20 mouse cellular contexts compared by ENCODE assay signal in genomic region chr2:143018084-143018483, GRCm38 (mm10). TPM values are rescaled to one million over a fixed set of nuclear protein-coding genes. Genes with fewer than 3 reads are reported as not detected.
DNase-seq lines count a peak whose midpoint lies in the region; ATAC-seq and TF ChIP-seq lines count a peak whose summit lies in the region.
"Had no signal": no experiment of that assay in that cellular context is flagged by ENCODE, and none has a peak within 500 bp of the region (broad histone marks: within the 10 kb centered on the region; RNA-seq: fewer than 3 reads in every experiment).

No protein-coding gene starts in this region.

- H3K9ac ChIP-seq in kidney, embryonic 16.5 days (replicated peaks; ENCODE audit: low read length): no peak overlapping the region
- no peak overlapping the region for H3K9ac ChIP-seq in limb, embryonic 11.5 days (ENCODE audit: low read length)
- H3K9ac ChIP-seq in neural tube, embryonic 13.5 days: no peak overlapping the region
- H3K9ac ChIP-seq: embryonic facial prominence, embryonic 15.5 days; heart, embryonic 12.5 days had no signal

- H3K4me3 ChIP-seq in kidney, embryonic 16.5 days (ENCODE audit: low read length): no peak overlapping the region
- no peak overlapping the region for H3K4me3 ChIP-seq in kidney, adult 2 months (ENCODE audit: insufficient read depth, low read depth, low read length)
- no peak overlapping the region for H3K4me3 ChIP-seq in limb, embryonic 11.5 days (ENCODE audit: low read depth, low read length)
- no peak overlapping the region for H3K4me3 ChIP-seq in neural tube, embryonic 13.5 days
- H3K4me3 ChIP-seq: embryonic facial prominence, embryonic 15.5 days; erythroblast, embryonic 14.5 days; forebrain, embryonic 10.5 days; heart, embryonic 12.5 days; hindbrain, embryonic 10.5 days had no signal

- no peak for DNase-seq in frontal cortex, postnatal 25 days (ENCODE audit: low spot score in 2 of 2)
- DNase-seq in kidney, adult 2 months: no peak
- no peak for DNase-seq in limb, embryonic 11.5 days (ENCODE audit: low spot score)
- DNase-seq in layer of hippocampus, adult 18-20 months (ENCODE audit: low spot score in 2 of 2): no peak
- no peak for DNase-seq in left cerebral cortex, adult 18-20 months (ENCODE audit: low spot score in 2 of 2)
- DNase-seq: adrenal gland, postnatal 10 days; cerebellum, adult 11 months; cerebellum, adult 8-10 months; cerebellum, postnatal 14 days; gastrocnemius, postnatal 14 days had no signal

- H3K9me3 ChIP-seq in kidney, embryonic 16.5 days (ENCODE audit: low read length): no peaks in the 10 kb centered on the region
- no peaks in the 10 kb centered on the region for H3K9me3 ChIP-seq in limb, embryonic 11.5 days (ENCODE audit: control insufficient read depth, low read length)
- H3K9me3 ChIP-seq in neural tube, embryonic 13.5 days: no peaks in the 10 kb centered on the region
- H3K9me3 ChIP-seq: embryonic facial prominence, embryonic 15.5 days; forebrain, embryonic 10.5 days; hindbrain, embryonic 10.5 days had no signal

- 0 out of 2 replicates have a peak overlapping the region, but pooled peaks have one; percentile 27 for H3K4me2 ChIP-seq in kidney, embryonic 16.5 days (replicated peaks; ENCODE audit: low read depth, low read length)
- no peak overlapping the region for H3K4me2 ChIP-seq in limb, embryonic 11.5 days (ENCODE audit: low read depth, severe bottlenecking)
- H3K4me2 ChIP-seq in neural tube, embryonic 13.5 days: no peak overlapping the region; the same call in 1 of the 2 replicates
- H3K4me2 ChIP-seq: embryonic facial prominence, embryonic 15.5 days; heart, embryonic 12.5 days had no signal

- no peak for TF ChIP-seq POLR2A in kidney, adult 2 months (IDR thresholded peaks at IDR 0.05; ENCODE audit: low read depth, low read length)

- 0 out of 2 replicates have a peak, but pooled peaks have one; percentile 2 for ATAC-seq in frontal cortex, adult (ENCODE audit: low TSS enrichment)
- ATAC-seq in kidney, embryonic 16.5 days (ENCODE audit: low FRiP score, low TSS enrichment): peak; percentile 31; the same call in 1 of the 2 replicates
- peak; percentile 68 for ATAC-seq in limb, embryonic 11.5 days (ENCODE audit: insufficient number of reproducible peaks, low FRiP score, low TSS enrichment, low read depth)
- peak; percentile 40 for ATAC-seq in neural tube, embryonic 13.5 days (ENCODE audit: low read depth)
- ATAC-seq: forebrain, embryonic 14.5 days; hindbrain, embryonic 16.5 days had no signal

- H3K27me3 ChIP-seq in kidney, embryonic 16.5 days (ENCODE audit: insufficient read depth, low read length): no peaks in the 10 kb centered on the region
- H3K27me3 ChIP-seq in kidney, adult 2 months (replicated peaks; ENCODE audit: control insufficient read depth, insufficient read depth, low read length): no peaks in the 10 kb centered on the region
- no peaks in the 10 kb centered on the region for H3K27me3 ChIP-seq in limb, embryonic 11.5 days (ENCODE audit: control insufficient read depth, insufficient read depth, low read length)
- H3K27me3 ChIP-seq in neural tube, embryonic 13.5 days: no peaks in the 10 kb centered on the region
- H3K27me3 ChIP-seq: embryonic facial prominence, embryonic 15.5 days; heart, embryonic 12.5 days had no signal

- 80% methylated on average over 8 of the region's 8 CpGs for WGBS in kidney, embryonic 16.5 days
- 88% methylated on average over 8 of the region's 8 CpGs for WGBS in kidney, adult 2 months
- 89% methylated on average over 8 of the region's 8 CpGs for WGBS in limb, embryonic 11.5 days
- WGBS in neural tube, embryonic 13.5 days: 88% methylated on average over 8 of the region's 8 CpGs

- peak overlapping the region; percentile 19; the same call in 1 of the 2 replicates for H3K27ac ChIP-seq in kidney, embryonic 16.5 days (ENCODE audit: low read length)
- H3K27ac ChIP-seq in kidney, adult 2 months (ENCODE audit: insufficient read depth, low read depth, low read length): no peak overlapping the region
- no peak overlapping the region for H3K27ac ChIP-seq in limb, embryonic 11.5 days (replicated peaks; ENCODE audit: low read depth, low read length)
- peak overlapping the region; percentile 75 for H3K27ac ChIP-seq in neural tube, embryonic 13.5 days (replicated peaks)
- H3K27ac ChIP-seq: embryonic facial prominence, embryonic 15.5 days; forebrain, embryonic 10.5 days; hindbrain, embryonic 10.5 days had no signal

- no peaks in the 10 kb centered on the region for H3K36me3 ChIP-seq in kidney, embryonic 16.5 days (ENCODE audit: insufficient read depth, low read length)
- no peaks in the 10 kb centered on the region for H3K36me3 ChIP-seq in kidney, adult 2 months (ENCODE audit: control insufficient read depth, insufficient read depth, low read length)
- H3K36me3 ChIP-seq in limb, embryonic 11.5 days (ENCODE audit: control insufficient read depth, insufficient read depth, low read length): no peaks in the 10 kb centered on the region
- no peaks in the 10 kb centered on the region for H3K36me3 ChIP-seq in neural tube, embryonic 13.5 days
- H3K36me3 ChIP-seq: embryonic facial prominence, embryonic 15.5 days; forebrain, embryonic 10.5 days; heart, embryonic 12.5 days; hindbrain, embryonic 10.5 days had no signal

- peaks cover 16% of the 10 kb centered on the region for H3K4me1 ChIP-seq in kidney, embryonic 16.5 days (ENCODE audit: insufficient read depth, low read length)
- H3K4me1 ChIP-seq in kidney, adult 2 months (ENCODE audit: control insufficient read depth, insufficient read depth, low read length): no peaks in the 10 kb centered on the region
- H3K4me1 ChIP-seq in limb, embryonic 11.5 days (ENCODE audit: control insufficient read depth, insufficient read depth, low read length): peaks cover 10% of the 10 kb centered on the region
- peaks cover 23% of the 10 kb centered on the region for H3K4me1 ChIP-seq in neural tube, embryonic 13.5 days (replicated peaks)
- H3K4me1 ChIP-seq: heart, embryonic 12.5 days; hindbrain, embryonic 10.5 days had no signal

- no peak for TF ChIP-seq CTCF in kidney, adult 2 months (conservative IDR thresholded peaks at IDR 0.05; ENCODE audit: insufficient read depth, insufficient read length, low read depth, low read length)

RNA-seq across cellular contexts. Expression of gene Snrpb2, which starts 44.8 kb away (rescaled TPM):
- 64.1 and 69.2 TPM in 2 replicates for polyA plus RNA-seq in kidney, embryonic 16.5 days (2015; fragmentation: Nextera tagmentation; extraction: Ambion mirVana)
- polyA plus RNA-seq in kidney, adult 2 months (2012; rRNA removed): 3.4 and 5.3 TPM in 2 replicates
- 150 and 154 TPM in 2 replicates for polyA plus RNA-seq in limb, embryonic 11.5 days (2014; fragmentation: Nextera tagmentation; extraction: Ambion mirVana)
- 71.4 and 73.6 TPM in 2 replicates for polyA plus RNA-seq in neural tube, embryonic 13.5 days (2015; fragmentation: Nextera tagmentation; extraction: Ambion mirVana)
- total RNA-seq in layer of hippocampus, adult 18-20 months (2021): 10 to 100 TPM; 37.8 to 39.7 TPM
- total RNA-seq in left cerebral cortex, adult 18-20 months (2021): 10 to 100 TPM; 33.3 to 35.8 TPM

Comparison
In these comparisons a context has a peak if more than half of its experiments do, and no peak if none do; other contexts are left out.
1. H3K27ac ChIP-seq: peak in kidney, embryonic 16.5 days (single experiment) and neural tube, embryonic 13.5 days (single experiment); none in kidney, adult 2 months (single experiment) and limb, embryonic 11.5 days (single experiment).
2. RNA of gene Snrpb2, which starts 44.8 kb away (polyA plus RNA-seq): 150 to 154 TPM in limb, embryonic 11.5 days, 71.4 to 73.6 TPM in neural tube, embryonic 13.5 days and 64.1 to 69.2 TPM in kidney, embryonic 16.5 days; 3.4 to 5.3 TPM in kidney, adult 2 months; every median in the first group is over 10 times any median in the second.
3. ATAC-seq: peak in every context shown above with its lines; median percentile 68 in limb, embryonic 11.5 days; 40 in neural tube, embryonic 13.5 days; 31 in kidney, embryonic 16.5 days; 2 in frontal cortex, adult.